Mouse (Mus musculus): ENCODE measurements around the gene Taf1b. TPM values are rescaled to one million over a fixed set of nuclear protein-coding genes. Genes with fewer than 3 reads are reported as not detected.
A peak's percentile ranks its signal among the peaks of the same experiment; 100 is the strongest.
"Not testable (repeated sequence)": the region's sequence is repeated elsewhere in the genome, so short reads cannot be mapped to it uniquely, and the experiment has no call there.

Gene Taf1b
- total and polyA plus RNA-seq, 3 experiments, result 26.4 to 28.1 TPM; not detected in 1

GRCm38 (mm10) chr12:24498841-24499485, 804 bp downstream of the Taf1b start:
- H3K36me3 ChIP-seq (ENCODE audit: control insufficient read depth in 1 of 2, insufficient read depth in 2 of 2, low read length in 2 of 2); H3K27ac ChIP-seq (ENCODE audit: control insufficient read depth, low read depth, low read length); DNase-seq (ENCODE audit: low read depth, low spot score); H3K27me3 ChIP-seq (ENCODE audit: control insufficient read depth in 1 of 2, insufficient read depth in 2 of 2, low read length in 2 of 2); H3K9me3 ChIP-seq (replicated peaks; ENCODE audit: insufficient read depth, low read length); H3K79me2 ChIP-seq (ENCODE audit: control insufficient read depth, insufficient read depth, low read length, poor library complexity); H3K4me1 ChIP-seq (ENCODE audit: control insufficient read depth in 1 of 2, insufficient read depth in 2 of 2, low read length in 2 of 2): not testable (repeated sequence)
- peak overlapping the region; percentile 19 to 52 for H3K4me3 ChIP-seq (ENCODE audit: control insufficient read depth in 1 of 2, insufficient read depth in 1 of 2, low read depth in 2 of 2, low read length in 2 of 2)
- H3K9ac ChIP-seq (ENCODE audit: control insufficient read depth, low read depth, low read length, poor library complexity, severe bottlenecking), result peak overlapping the region; percentile 61

GRCm38 (mm10) chr12:24517118-24517517, 19.0 kb downstream of the Taf1b start:
- H3K27me3 ChIP-seq (ENCODE audit: control insufficient read depth in 1 of 2, insufficient read depth in 2 of 2, low read length in 2 of 2), result no peaks in the 10 kb centered on the region
- no peak overlapping the region for H3K9ac ChIP-seq (ENCODE audit: control insufficient read depth, low read depth, low read length, poor library complexity, severe bottlenecking)
- H3K4me3 ChIP-seq (ENCODE audit: control insufficient read depth in 1 of 2, insufficient read depth in 1 of 2, low read depth in 2 of 2, low read length in 2 of 2), result no peak overlapping the region
- peaks cover 0 to 2% of the 10 kb centered on the region in 2 experiments; a peak in 2 of 4 replicates for H3K4me1 ChIP-seq (ENCODE audit: control insufficient read depth in 1 of 2, insufficient read depth in 2 of 2, low read length in 2 of 2)
- no peak overlapping the region for H3K27ac ChIP-seq (ENCODE audit: control insufficient read depth, low read depth, low read length)
- DNase-seq (ENCODE audit: low read depth, low spot score), result peak; percentile 69
- no peaks in the 10 kb centered on the region for H3K9me3 ChIP-seq (replicated peaks; ENCODE audit: insufficient read depth, low read length)
- H3K79me2 ChIP-seq (ENCODE audit: control insufficient read depth, insufficient read depth, low read length, poor library complexity), result no peaks in the 10 kb centered on the region
- peaks cover 3% of the 10 kb centered on the region in 2 experiments; a peak in 2 of 4 replicates for H3K36me3 ChIP-seq (ENCODE audit: control insufficient read depth in 1 of 2, insufficient read depth in 2 of 2, low read length in 2 of 2)
- no peak for TF ChIP-seq E2F4 (IDR thresholded peaks at IDR 0.05; ENCODE audit: borderline replicate concordance, low read depth, low read length)
- TF ChIP-seq RCOR1 (IDR thresholded peaks at IDR 0.05; ENCODE audit: low read depth, low read length), result no peak
- TF ChIP-seq TCF12 (IDR thresholded peaks at IDR 0.05; ENCODE audit: low read depth, low read length), result no peak
- no peak for TF ChIP-seq MAX (IDR thresholded peaks at IDR 0.05; ENCODE audit: low read length)
- TF ChIP-seq TBP (IDR thresholded peaks at IDR 0.05; ENCODE audit: low read depth, low read length), result no peak
- no peak for TF ChIP-seq UBTF (IDR thresholded peaks at IDR 0.05; ENCODE audit: borderline replicate concordance, insufficient read depth, low read depth, low read length)
- no peak for TF ChIP-seq ELF1 (IDR thresholded peaks at IDR 0.05; ENCODE audit: low read depth, low read length)
- TF ChIP-seq SIN3A (IDR thresholded peaks at IDR 0.05; ENCODE audit: low read length), result no peak
- no peak for TF ChIP-seq SMC3 (IDR thresholded peaks at IDR 0.05; ENCODE audit: low read depth, low read length)
- no peak for TF ChIP-seq JUND (IDR thresholded peaks at IDR 0.05; ENCODE audit: low read depth, low read length)
- TF ChIP-seq POLR2AphosphoS5 (IDR thresholded peaks at IDR 0.05; ENCODE audit: borderline replicate concordance, low read depth, low read length), result no peak
- no peak for TF ChIP-seq MAZ (IDR thresholded peaks at IDR 0.05; ENCODE audit: low read depth, low read length)
- no peak for TF ChIP-seq ZNF384 (IDR thresholded peaks at IDR 0.05; ENCODE audit: low read depth, low read length)
- no peak for TF ChIP-seq MYB (IDR thresholded peaks at IDR 0.05; ENCODE audit: low read depth, low read length)
- no peak for TF ChIP-seq MEF2A (IDR thresholded peaks at IDR 0.05; ENCODE audit: extremely low read depth, insufficient replicate concordance, low read depth, low read length, poor library complexity, severe bottlenecking)
- no peak for TF ChIP-seq RAD21 (IDR thresholded peaks at IDR 0.05; ENCODE audit: low read depth, low read length)
- no peak for TF ChIP-seq ZKSCAN1 (IDR thresholded peaks at IDR 0.05; ENCODE audit: low read depth, low read length)
- no peak for TF ChIP-seq ETS1 (IDR thresholded peaks at IDR 0.05; ENCODE audit: low read depth, low read length)
